Comparison of ENCODE assay signal across 9 mouse cellular contexts in genomic region chr10:17575448-17576332, GRCm38 (mm10).
DNase-seq lines count a peak whose midpoint lies in the region; ATAC-seq and TF ChIP-seq lines count a peak whose summit lies in the region.
"Had no signal": no experiment of that assay in that cellular context is flagged by ENCODE, and none has a peak within 500 bp of the region (broad histone marks: within the 10 kb centered on the region; RNA-seq: fewer than 3 reads in every experiment).

No protein-coding gene starts in this region.

- H3K9me3 ChIP-seq in lung, embryonic 15.5 days: no peaks in the 10 kb centered on the region
- no peaks in the 10 kb centered on the region for H3K9me3 ChIP-seq in kidney, postnatal 0 days (replicated peaks; ENCODE audit: low read length)

- ATAC-seq in lung, embryonic 15.5 days (ENCODE audit: borderline replicate concordance, extremely low read depth, low FRiP score, low TSS enrichment): peak; percentile 82; the same call in 1 of the 2 replicates
- ATAC-seq in kidney, postnatal 0 days (replicated peaks; ENCODE audit: low FRiP score, low read depth): peak; percentile 72; the same call in 1 of the 2 replicates

- no peak for DNase-seq in lung, adult 2 months
- DNase-seq in kidney, postnatal 0 days (ENCODE audit: low spot score): no peak
- DNase-seq in right cerebral cortex, postnatal 14 days: no peak
- DNase-seq in cerebellum, adult 11 months: no peak
- DNase-seq in adrenal gland, adult 2 months: no peak
- DNase-seq: thymus, postnatal 4 days had no signal

- H3K27ac ChIP-seq in lung, embryonic 15.5 days: peak overlapping the region; percentile 67
- H3K27ac ChIP-seq in bone marrow macrophage, adult 2 months (ENCODE audit: insufficient read depth, low read depth, low read length): peak overlapping the region; percentile 92
- peak overlapping the region; percentile 71 for H3K27ac ChIP-seq in kidney, postnatal 0 days
- peak overlapping the region; percentile 82 for H3K27ac ChIP-seq in small intestine, adult 2 months (ENCODE audit: insufficient read depth, low read depth, low read length)

- no peak for TF ChIP-seq CTCF in lung, adult 2 months (IDR thresholded peaks at IDR 0.05; ENCODE audit: insufficient read depth, low read length)
- no peak for TF ChIP-seq CTCF in bone marrow macrophage, adult 2 months (IDR thresholded peaks at IDR 0.05; ENCODE audit: low read depth, low read length)
- TF ChIP-seq CTCF in kidney, postnatal 0 days (IDR thresholded peaks at IDR 0.05; ENCODE audit: low read depth): no peak
- no peak for TF ChIP-seq CTCF in small intestine, adult 2 months (IDR thresholded peaks at IDR 0.05; ENCODE audit: extremely low read depth, insufficient read length, insufficient replicate concordance, low read depth, low read length)

- no peak overlapping the region for H3K9ac ChIP-seq in lung, embryonic 15.5 days
- no peak overlapping the region for H3K9ac ChIP-seq in kidney, postnatal 0 days (ENCODE audit: low read depth, low read length)

- no peak overlapping the region for H3K4me3 ChIP-seq in lung, embryonic 15.5 days
- no peak overlapping the region for H3K4me3 ChIP-seq in lung, adult 2 months (replicated peaks; ENCODE audit: extremely low read depth, low read depth, low read length)
- H3K4me3 ChIP-seq in bone marrow macrophage, adult 2 months (ENCODE audit: insufficient read depth, low read length): no peak overlapping the region
- no peak overlapping the region for H3K4me3 ChIP-seq in kidney, postnatal 0 days (replicated peaks; ENCODE audit: low read depth, low read length)
- H3K4me3 ChIP-seq in small intestine, adult 2 months (ENCODE audit: low read depth, low read length): no peak overlapping the region

- WGBS in lung, embryonic 15.5 days: 56% methylated on average over 10 of the region's 10 CpGs
- WGBS in lung, adult 2 months: 55% methylated on average over 10 of the region's 10 CpGs
- 45% methylated on average over 10 of the region's 10 CpGs for WGBS in kidney, postnatal 0 days
- WGBS in small intestine, adult 2 months: 40% methylated on average over 10 of the region's 10 CpGs

- peaks cover 19% of the 10 kb centered on the region for H3K4me1 ChIP-seq in lung, embryonic 15.5 days
- H3K4me1 ChIP-seq in lung, adult 2 months (ENCODE audit: control insufficient read depth, insufficient read depth, low read length): peaks cover 5% of the 10 kb centered on the region
- peaks cover 40% of the 10 kb centered on the region for H3K4me1 ChIP-seq in bone marrow macrophage, adult 2 months (ENCODE audit: control insufficient read depth, insufficient read depth, low read length)
- H3K4me1 ChIP-seq in kidney, postnatal 0 days (replicated peaks; ENCODE audit: insufficient read depth, low read length): no peaks in the 10 kb centered on the region
- H3K4me1 ChIP-seq in small intestine, adult 2 months (ENCODE audit: control insufficient read depth, insufficient read depth, insufficient read length, low read length): peaks cover 17% of the 10 kb centered on the region; the same call in 1 of the 2 replicates

- H3K27me3 ChIP-seq in lung, embryonic 15.5 days: no peaks in the 10 kb centered on the region
- no peaks in the 10 kb centered on the region for H3K27me3 ChIP-seq in kidney, postnatal 0 days (ENCODE audit: insufficient read depth, low read length)
- no peaks in the 10 kb centered on the region for H3K27me3 ChIP-seq in small intestine, adult 2 months (ENCODE audit: control insufficient read depth, insufficient read depth, low read length)

- H3K36me3 ChIP-seq in lung, embryonic 15.5 days: no peaks in the 10 kb centered on the region
- H3K36me3 ChIP-seq in kidney, postnatal 0 days (ENCODE audit: insufficient read depth, low read length): no peaks in the 10 kb centered on the region
- no peaks in the 10 kb centered on the region for H3K36me3 ChIP-seq in small intestine, adult 2 months (ENCODE audit: control insufficient read depth, insufficient read depth, low read length)

- H3K4me2 ChIP-seq in lung, embryonic 15.5 days: no peak overlapping the region
- H3K4me2 ChIP-seq in kidney, postnatal 0 days (ENCODE audit: low read length): no peak overlapping the region

- TF ChIP-seq POLR2A in lung, adult 2 months (IDR thresholded peaks at IDR 0.05; ENCODE audit: borderline replicate concordance, extremely low read depth, low read depth, low read length): no peak
- TF ChIP-seq POLR2A in bone marrow macrophage, adult 2 months (IDR thresholded peaks at IDR 0.05; ENCODE audit: borderline replicate concordance, low read depth, low read length): no peak
- no peak for TF ChIP-seq POLR2A in small intestine, adult 2 months (IDR thresholded peaks at IDR 0.05; ENCODE audit: low read depth, low read length)
